Mouse (Mus musculus) embryonic facial prominence, embryonic 10.5 days (tissue): ENCODE results near the gene Tcf20. TPM values are rescaled to one million over a fixed set of nuclear protein-coding genes. Genes with fewer than 3 reads are reported as not detected.

Experiments
- DNase-seq: peaks from one replicate; pipeline ENCODE4 v3.0.0-alpha.2; 2017; ENCODE audit warnings: low spot score
- H3K27ac ChIP-seq: fragments of 300-500 bp; sonication (generic); replicated peaks from 2 replicates; pipeline ENCODE4 v1.5.1; 2016; ENCODE audit warnings: mild to moderate bottlenecking
- H3K27me3 ChIP-seq: fragments of 300-500 bp; sonication (generic); replicated peaks from 2 replicates; pipeline ENCODE4 v1.6.1; 2016; ENCODE audit warnings: low read depth, mild to moderate bottlenecking; ENCODE audit not compliant: poor library complexity, severe bottlenecking
- H3K36me3 ChIP-seq: fragments of 300-500 bp; sonication (generic); replicated peaks from 2 replicates; pipeline ENCODE4 v1.6.1; 2016; ENCODE audit warnings: mild to moderate bottlenecking, moderate library complexity
- H3K4me1 ChIP-seq: fragments of 300-500 bp; sonication (generic); 2 replicates; pipeline ENCODE4 v1.6.1; 2016
- H3K4me3 ChIP-seq: fragments of 300-500 bp; sonication (generic); 2 replicates; pipeline ENCODE4 v1.5.1; 2016; ENCODE audit warnings: mild to moderate bottlenecking, moderate library complexity
- H3K9me3 ChIP-seq: fragments of 300-500 bp; sonication (generic); 2 replicates; pipeline ENCODE4 v1.6.1; 2016; ENCODE audit warnings: mild to moderate bottlenecking
- WGBS: fragments of 180-500 bp; shearing (Covaris S2); methylation state at CpG from one replicate; pipeline ENCODE4 v1.1.7; 2016; 5-methylcytosine and 5-hydroxymethylcytosine counted together
- polyA plus RNA-seq: library from polyadenylated mRNA; unstranded; fragments of >200 nt; fragmentation: Nextera tagmentation; extraction: Ambion mirVana; gene quantifications from 2 replicates; pipeline ENCODE4 v1.2.1, GENCODE M21; 2016

Gene Tcf20
- polyA plus RNA-seq, 1 experiment from 2014 or later: 8.4 TPM

- WGBS: 7% methylated on average over 44 of the region's 44 CpGs
- Histone ChIP-seq H3K27me3 (peaks cover 96% of the 10 kb centered on the region), H3K9me3 (no peaks in the 10 kb centered on the region), H3K4me1 (peaks cover 65% of the 10 kb centered on the region), H3K27ac (peak overlapping the region; percentile 65), H3K36me3 (no peaks in the 10 kb centered on the region), H3K4me3 (peak overlapping the region; percentile 57)
- DNase-seq: peak; percentile 69
Measured at GRCm38 (mm10) chr15:82911001-82911964, 76.4 kb downstream of the Tcf20 start.

GRCm38 (mm10) chr15:82910596-82910995 lies 77.1 kb downstream of the Tcf20 start:
- 56% methylated on average over 2 of the region's 2 CpGs for WGBS
- H3K27me3 ChIP-seq: peaks cover 95% of the 10 kb centered on the region
- peak; percentile 7 for DNase-seq
- H3K27ac ChIP-seq: peak overlapping the region; percentile 35; the same call in 1 of the 2 replicates
- H3K4me1 ChIP-seq: peaks cover 72% of the 10 kb centered on the region
- no peaks in the 10 kb centered on the region for H3K9me3 ChIP-seq
- H3K4me3 ChIP-seq: no peak overlapping the region
- H3K36me3 ChIP-seq: no peaks in the 10 kb centered on the region

- DNase-seq: peak; percentile 7
- H3K27ac ChIP-seq: no peak overlapping the region
Measured at GRCm38 (mm10) chr15:82909791-82910190, 77.9 kb downstream of the Tcf20 start.

GRCm38 (mm10) chr15:82908521-82908920 lies 79.2 kb downstream of the Tcf20 start:
- no peak overlapping the region for H3K4me3 ChIP-seq
- peaks cover 85% of the 10 kb centered on the region for H3K4me1 ChIP-seq
- WGBS: 19% methylated on average over 2 of the region's 2 CpGs
- DNase-seq: no peak
- no peaks in the 10 kb centered on the region for H3K9me3 ChIP-seq
- H3K36me3 ChIP-seq: no peaks in the 10 kb centered on the region
- H3K27me3 ChIP-seq: peaks cover 93% of the 10 kb centered on the region
- H3K27ac ChIP-seq: no peak overlapping the region

More at GRCm38 (mm10) chr15:82909791-82910190, 77.9 kb downstream of the Tcf20 start:
- no peaks in the 10 kb centered on the region for H3K9me3 ChIP-seq
- H3K4me3 ChIP-seq: no peak overlapping the region
- 79% methylated on average over 4 of the region's 4 CpGs for WGBS
- no peaks in the 10 kb centered on the region for H3K36me3 ChIP-seq
- peaks cover 93% of the 10 kb centered on the region for H3K27me3 ChIP-seq
- H3K4me1 ChIP-seq: peaks cover 77% of the 10 kb centered on the region

GRCm38 (mm10) chr15:82907306-82907705 lies 80.4 kb downstream of the Tcf20 start:
- WGBS: 82% methylated on average over 5 of the region's 5 CpGs
- H3K4me1 ChIP-seq: peaks cover 88% of the 10 kb centered on the region
- H3K36me3 ChIP-seq: no peaks in the 10 kb centered on the region
- no peaks in the 10 kb centered on the region for H3K9me3 ChIP-seq
- peaks cover 89% of the 10 kb centered on the region for H3K27me3 ChIP-seq
- 0 out of 2 replicates have a peak overlapping the region, but pooled peaks have one; percentile 49 for H3K27ac ChIP-seq
- H3K4me3 ChIP-seq: no peak overlapping the region
- DNase-seq: peak; percentile 7

- no peaks in the 10 kb centered on the region for H3K36me3 ChIP-seq
- H3K27me3 ChIP-seq: peaks cover 82% of the 10 kb centered on the region
- 71% methylated on average over 7 of the region's 7 CpGs for WGBS
- H3K4me3 ChIP-seq: no peak overlapping the region
- DNase-seq: peak; percentile 25
- peaks cover 88% of the 10 kb centered on the region for H3K4me1 ChIP-seq
- H3K27ac ChIP-seq: 0 out of 2 replicates have a peak overlapping the region, but pooled peaks have one; percentile 49
- H3K9me3 ChIP-seq: no peaks in the 10 kb centered on the region
Measured at GRCm38 (mm10) chr15:82906574-82907061, 81.1 kb downstream of the Tcf20 start.

GRCm38 (mm10) chr15:82905431-82906395 lies 82.0 kb downstream of the Tcf20 start:
- H3K27ac ChIP-seq: no peak overlapping the region
- peaks cover 88% of the 10 kb centered on the region for H3K4me1 ChIP-seq
- H3K9me3 ChIP-seq: no peaks in the 10 kb centered on the region
- H3K36me3 ChIP-seq: no peaks in the 10 kb centered on the region
- 57% methylated on average over 8 of the region's 8 CpGs for WGBS
- H3K27me3 ChIP-seq: peaks cover 78% of the 10 kb centered on the region
- H3K4me3 ChIP-seq: no peak overlapping the region
- no peak for DNase-seq

GRCm38 (mm10) chr15:82904526-82904925 lies 83.1 kb downstream of the Tcf20 start:
- H3K9me3 ChIP-seq: no peaks in the 10 kb centered on the region
- 23% methylated on average over 7 of the region's 7 CpGs for WGBS
- DNase-seq: peak; percentile 9
- peaks cover 86% of the 10 kb centered on the region for H3K4me1 ChIP-seq
- H3K36me3 ChIP-seq: no peaks in the 10 kb centered on the region
- H3K27ac ChIP-seq: no peak overlapping the region
- peaks cover 68% of the 10 kb centered on the region for H3K27me3 ChIP-seq
- H3K4me3 ChIP-seq: no peak overlapping the region

- H3K4me3 ChIP-seq: no peak overlapping the region
- H3K9me3 ChIP-seq: no peaks in the 10 kb centered on the region
- H3K4me1 ChIP-seq: peaks cover 91% of the 10 kb centered on the region
- WGBS: 42% methylated on average over 4 of the region's 4 CpGs
- no peaks in the 10 kb centered on the region for H3K36me3 ChIP-seq
- H3K27ac ChIP-seq: no peak overlapping the region
- H3K27me3 ChIP-seq: peaks cover 48% of the 10 kb centered on the region
- DNase-seq: no peak
Measured at GRCm38 (mm10) chr15:82902521-82902920, 85.2 kb downstream of the Tcf20 start.

GRCm38 (mm10) chr15:82901306-82901705 lies 86.4 kb downstream of the Tcf20 start:
- H3K36me3 ChIP-seq: no peaks in the 10 kb centered on the region
- no peak overlapping the region for H3K4me3 ChIP-seq
- peak overlapping the region; percentile 5; the same call in 1 of the 2 replicates for H3K27ac ChIP-seq
- no peaks in the 10 kb centered on the region for H3K9me3 ChIP-seq
- peaks cover 37% of the 10 kb centered on the region for H3K27me3 ChIP-seq
- peaks cover 81% of the 10 kb centered on the region for H3K4me1 ChIP-seq
- DNase-seq: no peak
- 15% methylated on average over 6 of the region's 6 CpGs for WGBS

GRCm38 (mm10) chr15:82900331-82900730 lies 87.3 kb downstream of the Tcf20 start:
- peak overlapping the region; percentile 91 for H3K4me3 ChIP-seq
- WGBS: 34% methylated on average over 3 of the region's 3 CpGs
- H3K27ac ChIP-seq: peak overlapping the region; percentile 96
- no peaks in the 10 kb centered on the region for H3K9me3 ChIP-seq
- H3K27me3 ChIP-seq: peaks cover 28% of the 10 kb centered on the region
- H3K36me3 ChIP-seq: no peaks in the 10 kb centered on the region
- peaks cover 71% of the 10 kb centered on the region for H3K4me1 ChIP-seq
- DNase-seq: no peak
